Mouse (Mus musculus): ENCODE measurements around the gene Tnnt2.

DNA sequence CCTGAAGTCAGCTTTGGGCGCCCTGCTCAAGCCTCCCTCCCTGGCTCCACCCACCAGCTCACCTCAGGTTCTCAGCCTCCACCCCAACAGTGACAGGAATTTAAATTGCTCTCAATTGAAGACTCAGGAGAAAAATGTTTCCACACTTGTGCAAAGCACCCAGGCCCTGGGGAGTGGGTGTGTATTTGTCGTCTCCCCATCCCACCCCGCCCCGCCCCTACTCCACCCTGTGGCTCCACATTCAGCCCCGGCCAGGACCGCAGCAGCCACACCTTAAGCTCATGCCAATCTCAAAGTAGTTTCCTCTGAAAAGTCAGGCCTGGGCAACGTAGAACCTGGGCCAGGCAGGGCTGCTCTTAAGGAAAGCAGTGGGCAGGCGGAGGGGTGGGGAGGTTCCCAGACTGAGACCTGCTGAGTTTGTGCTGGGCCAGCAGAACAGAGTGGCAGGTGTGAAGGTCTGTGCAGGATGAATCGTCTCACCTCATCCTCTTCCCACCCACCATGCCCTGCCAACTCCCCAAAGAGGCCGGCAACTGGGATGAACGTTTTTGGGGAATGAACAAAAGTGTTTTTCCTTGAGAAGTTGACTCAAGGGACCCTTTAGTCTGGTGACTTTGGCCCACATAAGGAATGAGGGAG lies 21.1 kb downstream of the Tnnt2 start:
- no peak for TF ChIP-seq CTCF (IDR thresholded peaks at IDR 0.05; ENCODE audit: extremely low read depth, insufficient read length, insufficient replicate concordance, low read depth, low read length)
- TF ChIP-seq POLR2A (IDR thresholded peaks at IDR 0.05; ENCODE audit: low read depth, low read length) = no peak
